Mouse (Mus musculus) heart, embryonic 15.5 days (tissue): ENCODE results near the gene Pla2g2d. TPM values are rescaled to one million over a fixed set of nuclear protein-coding genes. Genes with fewer than 3 reads are reported as not detected.

Experiments
- ATAC-seq: fragments of 200-750 bp; cut with Nextera tagmentation; replicated peaks from 2 replicates; pipeline ENCODE4 v1.8.0; 2017; ENCODE audit warnings: low read depth, moderate TSS enrichment; ENCODE audit not compliant: insufficient number of reproducible peaks, insufficient read depth, low FRiP score
- H3K27ac ChIP-seq: fragments of 300-500 bp; sonication (generic); 2 replicates; pipeline ENCODE4 v1.5.1; 2015; ENCODE audit warnings: mild to moderate bottlenecking, inconsistent platforms
- H3K27me3 ChIP-seq: fragments of 300-500 bp; sonication (generic); 2 replicates; pipeline ENCODE4 v1.6.1; 2015; ENCODE audit warnings: inconsistent platforms
- H3K36me3 ChIP-seq: fragments of 300-500 bp; sonication (generic); 2 replicates; pipeline ENCODE4 v1.6.1; 2015; ENCODE audit warnings: mild to moderate bottlenecking, inconsistent platforms
- H3K4me1 ChIP-seq: fragments of 300-500 bp; sonication (generic); replicated peaks from 2 replicates; pipeline ENCODE4 v1.6.1; 2015; ENCODE audit warnings: inconsistent platforms
- H3K4me2 ChIP-seq: fragments of 300-500 bp; sonication (generic); 2 replicates; pipeline ENCODE4 v1.6.1; 2015; ENCODE audit warnings: inconsistent platforms, mild to moderate bottlenecking, moderate library complexity
- H3K4me3 ChIP-seq: fragments of 300-500 bp; sonication (generic); 2 replicates; pipeline ENCODE4 v1.5.1; 2015; ENCODE audit warnings: mild to moderate bottlenecking, inconsistent platforms
- H3K9ac ChIP-seq: fragments of 300-500 bp; sonication (generic); 2 replicates; pipeline ENCODE4 v1.6.1; 2015; ENCODE audit warnings: mild to moderate bottlenecking, inconsistent platforms
- H3K9me3 ChIP-seq: fragments of 300-500 bp; sonication (generic); replicated peaks from 2 replicates; pipeline ENCODE4 v1.6.1; 2016; ENCODE audit warnings: inconsistent platforms
- WGBS: fragments of 180-500 bp; shearing (Covaris S2); methylation state at CpG from one replicate; pipeline ENCODE4 v1.1.7; 2015; ENCODE audit warnings: mixed read lengths; 5-methylcytosine and 5-hydroxymethylcytosine counted together
- polyA plus RNA-seq: library from polyadenylated mRNA; unstranded; fragments of >200 nt; fragmentation: Nextera tagmentation; extraction: Ambion mirVana; gene quantifications from 2 replicates; pipeline ENCODE4 v1.2.1, GENCODE M21; 2015

Gene Pla2g2d
- polyA plus RNA-seq, 1 experiment from 2014 or later, result not detected

DNA sequence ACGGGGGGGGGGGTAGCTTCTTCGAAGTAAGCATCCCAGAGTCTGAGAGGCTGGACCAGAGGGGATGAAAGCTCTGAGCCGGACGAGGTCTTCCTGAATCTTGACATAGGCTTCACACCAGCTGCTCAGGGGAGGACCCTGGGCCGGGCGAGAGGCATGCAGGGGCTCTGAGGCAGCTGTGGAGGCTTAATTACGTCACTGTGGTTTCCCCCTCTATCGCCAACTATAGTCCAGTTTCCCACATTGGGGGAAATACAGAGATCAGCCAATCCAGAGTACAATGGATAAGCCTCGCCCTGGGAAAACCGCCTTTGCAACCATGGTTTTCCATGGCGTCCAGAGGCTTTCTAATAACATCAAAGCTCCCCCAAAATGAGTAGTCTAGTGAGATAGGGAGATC lies 51.6 kb downstream of the Pla2g2d start:
- ATAC-seq, result no peak
- Histone ChIP-seq H3K4me1 (peaks cover 7% of the 10 kb centered on the region), H3K4me3 (no peak overlapping the region), H3K4me2 (no peak overlapping the region), H3K9ac (no peak overlapping the region), H3K9me3 (peaks cover 5% of the 10 kb centered on the region; the same call in 1 of the 2 replicates), H3K27ac (no peak overlapping the region), H3K27me3 (peaks cover 50% of the 10 kb centered on the region), H3K36me3 (no peaks in the 10 kb centered on the region)
- WGBS, result 42% methylated on average over 11 of the region's 11 CpGs

Other genes with a start within 250 kb of the Pla2g2d start
- not detected in 2 replicates for gene Vwa5b1, start 139.9 kb upstream of the Pla2g2d start, polyA plus RNA-seq
- 0.18 and 0.24 TPM in 2 replicates for gene Pla2g2c, start 50.9 kb upstream of the Pla2g2d start, polyA plus RNA-seq
- 0.84 and 1.2 TPM in 2 replicates for gene Ubxn10, start 38.6 kb upstream of the Pla2g2d start, polyA plus RNA-seq
- gene Pla2g2f, start 18.1 kb upstream of the Pla2g2d start, polyA plus RNA-seq, result 0.09 TPM in 1 of 2 replicates, not detected in the other
- gene Pla2g5, start 87.7 kb downstream of the Pla2g2d start, polyA plus RNA-seq, result 2.7 and 3.6 TPM in 2 replicates
- gene Gm13030, start 98.2 kb downstream of the Pla2g2d start, polyA plus RNA-seq, result not detected in 2 replicates
- gene Pla2g2e, start 102.2 kb downstream of the Pla2g2d start, polyA plus RNA-seq, result not detected in 2 replicates
- 2.6 and 3.3 TPM in 2 replicates for gene Otud3, start 138.2 kb downstream of the Pla2g2d start, polyA plus RNA-seq
- 0.13 and 0.29 TPM in 2 replicates for gene Rnf186, start 191.4 kb downstream of the Pla2g2d start, polyA plus RNA-seq
- 6.9 and 7.1 TPM in 2 replicates for gene Tmco4, start 197.2 kb downstream of the Pla2g2d start, polyA plus RNA-seq